Mouse (Mus musculus) liver, postnatal 0 days (tissue): ENCODE data around the gene Hoxc11. TPM values are rescaled to one million over a fixed set of nuclear protein-coding genes. Genes with fewer than 3 reads are reported as not detected.

ENCODE experiments used
- ATAC-seq: fragments of 200-750 bp; cut with Nextera tagmentation; 2 replicates; pipeline ENCODE4 v1.8.0; 2017; ENCODE audit warnings: mild to moderate bottlenecking, moderate library complexity
- DNase-seq: peaks from one replicate; pipeline ENCODE4 v3.0.0-alpha.2; 2016
- H3K27ac ChIP-seq: fragments of 300-500 bp; sonication (generic); 2 replicates; pipeline ENCODE4 v1.5.1; 2014; ENCODE audit warnings: antibody characterized with exemption, moderate library complexity, mild to moderate bottlenecking, low read depth
- H3K27me3 ChIP-seq: fragments of 300-500 bp; sonication (generic); 2 replicates; pipeline ENCODE4 v1.6.1; 2014; ENCODE audit warnings: low read length, control low read depth, mixed read lengths; ENCODE audit not compliant: insufficient read depth
- H3K36me3 ChIP-seq: fragments of 300-500 bp; sonication (generic); replicated peaks from 2 replicates; pipeline ENCODE4 v1.6.1; 2014; ENCODE audit warnings: mild to moderate bottlenecking, control low read depth, low read length, moderate library complexity, mixed read lengths; ENCODE audit not compliant: insufficient read depth
- H3K4me1 ChIP-seq: fragments of 300-500 bp; sonication (generic); 2 replicates; pipeline ENCODE4 v1.6.1; 2014; ENCODE audit warnings: antibody characterized with exemption, mild to moderate bottlenecking, control low read depth; ENCODE audit not compliant: insufficient read depth
- H3K4me2 ChIP-seq: fragments of 300-500 bp; sonication (generic); 2 replicates; pipeline ENCODE4 v1.6.1; 2014; ENCODE audit warnings: low read depth, mild to moderate bottlenecking, low read length, moderate library complexity, mixed read lengths
- H3K4me3 ChIP-seq: fragments of 300-500 bp; sonication (generic); 2 replicates; pipeline ENCODE4 v1.5.1; 2014; ENCODE audit warnings: low read depth, low read length
- H3K9ac ChIP-seq: fragments of 300-500 bp; sonication (generic); replicated peaks from 2 replicates; pipeline ENCODE4 v1.6.1; 2014; ENCODE audit warnings: mild to moderate bottlenecking, moderate library complexity
- H3K9me3 ChIP-seq: fragments of 300-500 bp; sonication (generic); 2 replicates; pipeline ENCODE4 v1.6.1; 2016; ENCODE audit warnings: mild to moderate bottlenecking, control low read depth, low read length, mixed read lengths
- CTCF ChIP-seq: sonication (generic); IDR thresholded peaks from 2 replicates; pipeline ENCODE4 v1.5.1; 2016; ENCODE audit warnings: antibody characterized with exemption, low read depth
- EP300 ChIP-seq: IDR thresholded peaks from 2 replicates; pipeline ENCODE4 v1.6.1; 2016; ENCODE audit warnings: antibody characterized with exemption, low read depth, mild to moderate bottlenecking
- WGBS: fragments of 180-500 bp; shearing (Covaris S2); extraction: QIAGEN DNeasy Blood & Tissue Kit; methylation state at CpG from one replicate; pipeline ENCODE4 v1.1.7; 2014; ENCODE audit not compliant: insufficient replicate concordance; 5-methylcytosine and 5-hydroxymethylcytosine counted together
- polyA plus RNA-seq: library from polyadenylated mRNA; unstranded; fragments of >200 nt; fragmentation: Nextera tagmentation; extraction: Ambion mirVana; gene quantifications from 2 replicates; pipeline ENCODE4 v1.2.1, GENCODE M21; 2015

The Hoxc11 gene
- polyA plus RNA-seq, 1 experiment from 2014 or later = not detected

- no peak for TF ChIP-seq CTCF
- TF ChIP-seq EP300 = no peak
- peaks cover 5% of the 10 kb centered on the region for H3K4me1 ChIP-seq
- ATAC-seq = no peak
- H3K27me3 ChIP-seq = peaks cover 98% of the 10 kb centered on the region
- H3K9ac ChIP-seq = no peak overlapping the region
- no peak overlapping the region for H3K27ac ChIP-seq
- H3K36me3 ChIP-seq = no peaks in the 10 kb centered on the region
- no peaks in the 10 kb centered on the region for H3K9me3 ChIP-seq
- no peak overlapping the region for H3K4me3 ChIP-seq
- 21% methylated on average over 3 of the region's 3 CpGs for WGBS
- no peak overlapping the region for H3K4me2 ChIP-seq
- DNase-seq = no peak
Measured at GRCm38 (mm10) chr15:102984925-102985324, 30.7 kb downstream of the Hoxc11 start.

DNA sequence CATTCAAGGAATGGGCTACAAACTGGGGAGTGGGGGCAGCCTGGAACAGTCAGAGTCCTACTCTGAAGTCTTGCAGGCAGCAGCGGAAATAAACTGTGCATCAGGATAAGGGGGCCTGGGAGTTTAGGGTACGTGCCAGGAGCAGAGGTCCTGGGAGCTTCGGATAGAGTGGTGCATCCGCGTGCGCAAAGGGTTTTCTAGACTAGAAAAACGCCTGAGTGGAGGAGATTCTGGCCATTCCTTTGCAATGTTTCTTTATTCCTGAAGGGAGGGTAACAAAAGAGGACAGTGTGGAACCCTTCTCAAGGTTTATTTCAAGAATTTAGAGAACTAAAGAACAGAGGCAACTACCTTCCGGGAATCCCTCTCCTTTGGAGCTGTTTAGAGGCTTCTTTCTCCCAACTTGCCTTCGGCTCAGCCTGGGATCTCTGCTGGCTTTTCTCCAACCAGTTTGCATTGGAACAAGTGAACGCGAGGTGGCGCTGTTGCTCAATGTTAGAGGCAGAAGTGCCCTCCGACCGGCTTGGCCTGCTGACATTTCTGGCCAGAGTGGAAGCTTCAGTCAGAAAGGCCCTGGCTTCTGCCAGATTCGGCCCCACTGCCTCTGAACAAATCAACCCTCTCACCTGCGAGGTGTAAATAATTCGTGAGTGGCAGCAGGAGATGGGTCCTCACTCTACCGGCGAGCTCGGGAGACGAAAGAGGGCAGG is 33.1 kb downstream of the Hoxc11 start:
- H3K4me1 ChIP-seq = no peaks in the 10 kb centered on the region
- no peaks in the 10 kb centered on the region for H3K9me3 ChIP-seq
- no peak overlapping the region for H3K4me2 ChIP-seq
- TF ChIP-seq EP300 (no peak), CTCF (peak; percentile 91)
- H3K4me3 ChIP-seq = no peak overlapping the region
- WGBS = 5% methylated on average over 21 of the region's 21 CpGs
- peak; percentile 67; the same call in 1 of the 2 replicates for ATAC-seq
- H3K9ac ChIP-seq = no peak overlapping the region
- no peak overlapping the region for H3K27ac ChIP-seq
- no peaks in the 10 kb centered on the region for H3K36me3 ChIP-seq
- peak; percentile 91 for DNase-seq
- peaks cover 98% of the 10 kb centered on the region for H3K27me3 ChIP-seq

DNA sequence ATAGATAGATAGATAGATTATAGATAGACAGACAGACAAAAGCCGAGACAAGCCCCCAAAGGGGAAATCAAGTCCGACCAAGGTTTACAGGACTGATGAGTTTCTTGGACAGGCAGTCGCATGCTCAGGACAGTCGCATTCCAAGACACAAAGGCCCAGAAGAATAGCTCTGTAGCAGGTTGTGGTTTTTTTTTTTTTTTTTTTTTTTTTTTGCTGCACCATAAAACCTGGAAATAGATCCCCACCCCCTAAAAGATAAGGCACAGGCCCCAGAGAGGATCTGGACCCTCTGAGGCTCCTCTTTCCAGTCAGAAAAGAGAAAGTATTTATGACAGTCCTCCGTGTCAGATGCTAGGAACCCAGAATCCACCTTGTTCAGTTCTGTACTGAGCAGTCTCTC is 33.9 kb downstream of the Hoxc11 start:
- H3K4me1 ChIP-seq = no peaks in the 10 kb centered on the region
- ATAC-seq (no peak), DNase-seq (no peak)
- H3K27me3 ChIP-seq = peaks cover 98% of the 10 kb centered on the region
- H3K4me3 ChIP-seq = no peak overlapping the region
- H3K4me2 ChIP-seq = no peak overlapping the region
- WGBS = 29% methylated on average over 5 of the region's 5 CpGs
- no peak for TF ChIP-seq CTCF
- no peak for TF ChIP-seq EP300
- H3K27ac ChIP-seq = no peak overlapping the region
- H3K36me3 ChIP-seq = no peaks in the 10 kb centered on the region
- H3K9me3 ChIP-seq = no peaks in the 10 kb centered on the region
- no peak overlapping the region for H3K9ac ChIP-seq

DNA sequence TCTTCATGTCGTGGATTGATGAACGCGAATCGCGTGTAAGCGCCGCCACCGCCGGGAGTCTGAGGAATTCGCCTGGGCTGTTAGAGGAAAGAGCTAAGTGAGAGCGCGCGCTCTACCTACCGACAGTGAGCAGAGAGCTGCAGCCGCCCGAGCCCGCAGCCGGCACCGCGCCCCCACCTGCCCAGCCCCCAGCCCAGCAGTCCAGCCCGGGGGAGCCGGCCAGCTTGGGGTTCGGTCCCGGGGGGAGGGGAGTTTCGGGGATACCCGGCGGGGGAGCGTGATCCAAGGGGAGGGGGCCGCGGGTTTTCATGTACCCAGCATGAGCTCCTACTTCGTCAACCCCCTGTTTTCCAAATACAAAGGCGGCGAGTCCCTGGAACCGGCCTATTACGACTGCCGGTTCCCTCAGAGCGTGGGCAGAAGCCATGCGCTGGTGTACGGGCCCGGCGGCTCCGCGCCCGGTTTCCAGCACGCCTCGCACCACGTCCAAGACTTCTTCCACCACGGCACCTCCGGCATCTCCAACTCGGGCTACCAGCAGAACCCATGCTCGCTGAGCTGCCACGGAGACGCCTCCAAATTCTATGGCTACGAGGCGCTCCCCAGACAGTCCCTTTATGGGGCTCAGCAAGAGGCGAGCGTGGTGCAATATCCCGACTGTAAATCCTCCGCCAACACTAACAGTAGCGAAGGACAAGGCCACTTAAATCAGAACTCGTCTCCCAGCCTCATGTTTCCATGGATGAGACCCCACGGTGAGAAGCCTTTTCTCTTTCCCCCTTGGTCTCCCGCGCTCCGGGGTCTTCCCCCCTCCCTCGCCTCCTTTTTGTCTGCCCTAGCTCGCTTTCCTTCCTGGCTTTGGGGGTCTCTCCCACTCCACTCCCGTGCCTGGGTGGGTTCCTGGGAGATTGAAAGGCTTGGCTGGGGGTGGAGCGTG is 36.5 kb downstream of the Hoxc11 start, which contains the start of gene Hoxc8:
Hoxc8 (plus strand) TSS at position 147 of the 937 bp plus-strand sequence.
- ATAC-seq = no peak
- no peak within 1 kb of the TSS for H3K9ac ChIP-seq
- no peak within 1 kb of the TSS for H3K4me2 ChIP-seq
- no peaks in the 10 kb centered on the region for H3K4me1 ChIP-seq
- no peak within 1 kb of the TSS for H3K4me3 ChIP-seq
- no peak for TF ChIP-seq EP300
- no peak for TF ChIP-seq CTCF
- no peaks in the 10 kb centered on the region for H3K9me3 ChIP-seq
- peaks cover 98% of the 10 kb centered on the region for H3K27me3 ChIP-seq
- H3K36me3 ChIP-seq = no peaks in the 10 kb centered on the region
- DNase-seq = no peak
- no peak within 1 kb of the TSS for H3K27ac ChIP-seq
- 3% methylated on average over 66 of the region's 69 CpGs for WGBS

- Histone ChIP-seq H3K4me1 (no peaks in the 10 kb centered on the region), H3K27ac (no peak overlapping the region), H3K9ac (no peak overlapping the region), H3K9me3 (no peaks in the 10 kb centered on the region), H3K4me3 (no peak overlapping the region), H3K27me3 (peaks cover 97% of the 10 kb centered on the region), H3K36me3 (no peaks in the 10 kb centered on the region), H3K4me2 (no peak overlapping the region)
- no peak for ATAC-seq
- no peak for DNase-seq
- TF ChIP-seq CTCF = no peak
- no peak for TF ChIP-seq EP300
- 2% methylated on average over 7 of the region's 7 CpGs for whole genome bisulfite sequencing
Measured at GRCm38 (mm10) chr15:102991782-102992181, 37.6 kb downstream of the Hoxc11 start.

DNA sequence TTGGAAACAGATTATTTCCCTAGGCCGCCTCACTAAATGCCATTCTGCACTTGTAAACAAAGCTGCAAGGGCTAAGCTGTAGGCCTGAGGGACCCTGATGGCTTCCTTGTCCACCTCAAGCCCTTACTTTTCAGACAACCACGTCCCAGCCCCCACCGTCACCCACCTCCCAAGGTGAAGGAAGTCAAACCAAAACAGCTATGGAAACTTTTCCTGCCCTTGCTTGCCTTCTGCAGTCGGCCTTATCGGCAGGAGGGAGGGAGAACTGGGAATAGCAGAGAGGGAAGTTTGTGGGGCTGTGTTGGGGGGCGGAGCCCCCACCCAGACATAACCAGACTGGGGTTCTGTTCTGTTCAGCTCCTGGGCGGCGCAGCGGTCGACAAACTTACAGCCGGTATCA is 38.0 kb downstream of the Hoxc11 start:
- Histone ChIP-seq H3K9ac (no peak overlapping the region), H3K4me1 (no peaks in the 10 kb centered on the region), H3K9me3 (no peaks in the 10 kb centered on the region), H3K27ac (no peak overlapping the region), H3K36me3 (no peaks in the 10 kb centered on the region), H3K4me3 (no peak overlapping the region), H3K27me3 (peaks cover 97% of the 10 kb centered on the region), H3K4me2 (no peak overlapping the region)
- TF ChIP-seq EP300 = no peak
- no peak for TF ChIP-seq CTCF
- WGBS = 3% methylated on average over 11 of the region's 11 CpGs
- no peak for DNase-seq
- ATAC-seq = no peak
